Mouse (Mus musculus) spleen, postnatal 10 days (tissue): ENCODE measurements around the gene Itga9.
A peak's percentile ranks its signal among the peaks of the same experiment; 100 is the strongest.

Experiments
- DNase-seq, 2 experiments: peaks; one replicate each; pipeline ENCODE4 v3.0.0; 2021 to 2022; ENCODE audit warnings: low spot score in 2 of 2

Gene Itga9

GRCm38 (mm10) chr9:118606817-118607371 is 404 bp downstream of the Itga9 start:
- DNase-seq: peak; percentile 22 to 28

DNA sequence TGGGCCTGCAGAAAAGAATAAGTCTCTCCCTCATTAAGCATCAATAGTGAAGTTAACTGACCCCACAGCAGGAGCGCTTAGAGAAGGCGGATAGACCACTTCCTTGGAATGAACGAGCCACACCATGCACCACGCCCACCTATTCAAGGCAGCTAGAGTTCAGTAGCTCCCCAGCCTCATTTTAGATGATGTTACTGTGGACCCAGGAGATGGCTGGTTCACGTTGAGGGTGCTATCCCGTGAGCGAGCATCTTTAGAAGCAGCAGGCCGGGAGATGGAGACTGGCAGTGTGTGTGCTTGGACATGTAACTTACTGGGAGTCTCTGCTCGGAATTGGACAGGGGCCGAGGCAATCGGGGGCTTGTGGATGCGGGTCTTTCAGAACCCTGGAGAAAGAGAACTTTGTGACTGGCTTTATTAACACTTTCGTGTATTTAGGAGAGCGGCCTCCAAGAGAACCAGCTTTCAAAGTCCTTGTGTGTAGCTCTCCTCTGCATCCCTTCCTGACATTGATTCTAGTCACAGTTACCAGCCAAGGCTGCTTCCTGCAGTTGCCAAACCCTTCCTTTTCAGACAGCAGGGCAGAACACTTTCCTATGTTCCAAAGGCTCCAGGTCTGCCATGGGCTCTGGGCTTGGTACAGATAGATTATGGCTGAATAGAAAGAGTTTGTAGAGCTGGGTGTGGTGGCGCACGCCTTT is 1.4 kb downstream of the Itga9 start:
- DNase-seq: no peak

GRCm38 (mm10) chr9:118608556-118608955 is 2.1 kb downstream of the Itga9 start:
- DNase-seq: no peak

GRCm38 (mm10) chr9:118610060-118610459 is 3.6 kb downstream of the Itga9 start:
- DNase-seq: peak in 1 of 2 experiments; percentile 36

DNA sequence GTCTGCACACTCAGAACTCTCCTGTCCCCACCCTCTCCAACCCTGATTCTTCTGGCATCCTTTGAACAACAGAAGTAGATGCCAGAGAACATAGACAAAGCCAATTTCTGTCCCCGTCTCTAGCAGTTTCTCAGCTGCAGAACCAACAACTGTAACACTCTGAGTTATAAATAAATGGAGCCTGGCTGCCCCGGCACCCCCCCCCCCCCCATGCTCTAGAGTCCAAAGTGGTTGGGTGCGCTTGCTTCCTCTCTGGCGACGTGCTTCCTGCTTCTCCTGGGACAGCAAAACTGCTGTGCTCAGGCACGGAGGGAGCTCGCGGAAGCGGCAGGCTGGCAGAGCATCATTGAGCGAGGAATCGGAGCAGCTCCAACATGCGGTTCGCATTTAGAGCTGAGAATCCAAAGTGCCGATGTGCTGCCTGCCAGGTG is 4.6 kb downstream of the Itga9 start:
- no peak for DNase-seq

GRCm38 (mm10) chr9:118611958-118612581 is 5.6 kb downstream of the Itga9 start:
- no peak for DNase-seq

DNA sequence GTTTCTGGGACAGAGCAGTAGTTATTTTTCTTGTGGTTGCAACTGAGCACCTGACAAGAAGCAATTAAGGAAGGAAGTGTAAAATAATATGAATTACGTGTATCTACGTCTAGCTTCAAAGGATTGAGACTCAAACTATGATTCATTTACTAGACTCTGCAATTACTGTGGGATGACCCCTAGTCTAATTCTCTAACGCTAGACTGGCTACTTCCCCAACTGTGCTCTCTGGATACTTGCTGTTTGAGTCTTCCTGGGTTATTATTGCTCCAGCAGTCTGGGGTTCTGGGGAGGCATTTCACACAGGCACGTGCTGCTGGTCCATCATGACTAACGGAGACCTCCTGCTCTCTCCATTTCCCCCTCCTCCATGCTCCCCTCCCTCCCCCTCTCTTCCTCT is 10.7 kb downstream of the Itga9 start:
- no peak for DNase-seq

DNA sequence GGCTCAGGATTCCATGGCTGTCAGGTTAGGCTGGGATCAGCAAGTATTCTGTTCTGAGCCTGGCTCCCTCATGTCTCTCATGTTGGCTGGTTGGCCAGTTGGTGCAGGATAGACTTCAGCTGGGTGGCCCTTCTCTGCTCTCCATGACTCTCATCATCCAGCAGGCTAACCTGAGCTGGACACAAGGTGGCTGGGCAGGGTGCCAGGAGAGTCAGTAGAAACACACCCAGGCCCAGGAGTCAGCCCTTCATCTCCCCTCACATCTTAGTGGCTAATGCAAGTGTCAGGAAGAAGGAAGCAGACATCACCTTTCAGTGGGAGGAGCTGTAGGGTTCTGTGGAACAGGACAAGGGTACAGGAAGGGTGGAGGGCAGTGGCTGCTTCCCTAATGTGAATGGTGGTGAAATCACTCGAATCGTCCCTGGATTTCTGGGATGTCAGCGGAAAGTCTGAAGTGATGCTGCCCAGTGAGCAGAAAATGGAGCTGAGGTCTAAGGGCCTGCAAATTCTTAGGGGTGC is 12.3 kb downstream of the Itga9 start:
- DNase-seq: no peak

DNA sequence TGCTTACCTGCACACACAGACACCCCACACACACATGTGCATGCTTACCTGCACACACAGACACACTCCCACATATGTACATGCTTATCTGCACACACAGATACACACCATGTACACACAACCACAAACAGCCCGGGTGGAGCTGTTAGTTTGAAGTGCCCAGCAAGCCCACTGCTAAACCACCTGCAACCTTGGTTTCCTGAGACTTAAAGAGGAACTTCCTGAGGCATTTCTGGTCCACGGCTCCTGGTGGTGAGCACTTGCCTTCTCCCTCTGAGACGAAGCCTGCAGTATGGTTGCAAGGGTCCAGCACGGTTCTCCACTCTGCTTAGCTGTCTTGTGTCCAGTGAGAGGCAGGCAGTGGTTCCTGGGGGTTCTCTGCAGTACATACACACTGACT is 14.3 kb downstream of the Itga9 start:
- no peak for DNase-seq

DNA sequence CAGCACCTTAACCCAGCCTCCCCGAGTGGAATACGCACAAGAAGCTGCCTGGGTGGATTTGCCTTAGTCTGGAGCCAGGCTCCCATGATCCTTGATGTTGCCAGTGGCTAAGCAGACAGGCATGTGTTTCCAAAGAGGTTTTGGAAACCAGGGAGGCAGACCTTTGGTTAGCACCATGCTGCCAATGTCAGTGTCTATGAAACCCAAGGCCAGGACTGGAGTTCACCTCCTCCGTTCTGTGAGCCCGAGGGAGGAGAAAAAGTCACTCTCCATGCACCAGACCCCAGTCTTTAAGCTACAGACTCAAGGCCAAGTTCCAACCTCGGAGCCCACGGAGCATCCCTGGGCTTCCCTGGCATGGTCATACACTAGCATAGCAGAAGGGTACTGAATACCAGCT is 15.2 kb downstream of the Itga9 start:
- no peak for DNase-seq

GRCm38 (mm10) chr9:118622376-118623166 is 16.1 kb downstream of the Itga9 start:
- no peak for DNase-seq

- no peak for DNase-seq
Measured at GRCm38 (mm10) chr9:118623483-118623882, 17.0 kb downstream of the Itga9 start.

DNA sequence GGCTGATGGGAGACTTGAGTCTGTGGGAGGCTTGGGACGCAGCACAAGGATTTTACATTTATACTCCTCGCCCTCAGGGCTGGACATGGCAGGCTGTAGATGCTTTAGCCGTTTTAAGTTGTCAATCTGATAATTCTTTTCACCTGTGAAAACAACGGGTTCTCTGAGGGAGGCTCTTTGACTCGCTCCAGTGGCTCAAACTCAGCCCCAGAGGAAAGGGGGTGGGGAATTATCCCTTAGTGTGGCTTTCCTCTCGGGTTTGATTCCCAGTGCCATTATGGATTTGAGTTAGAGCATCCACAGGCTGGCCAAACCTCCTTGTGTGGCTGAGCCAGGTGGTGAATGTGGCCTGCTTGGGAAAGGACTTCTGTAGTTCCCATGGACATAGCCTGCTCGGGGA is 17.7 kb downstream of the Itga9 start:
- no peak for DNase-seq

GRCm38 (mm10) chr9:118629763-118630379 is 23.4 kb downstream of the Itga9 start:
- no peak for DNase-seq

- no peak for DNase-seq
Measured at GRCm38 (mm10) chr9:118631775-118632757, 25.6 kb downstream of the Itga9 start.

GRCm38 (mm10) chr9:118632758-118633143 is 26.3 kb downstream of the Itga9 start:
- no peak for DNase-seq

DNA sequence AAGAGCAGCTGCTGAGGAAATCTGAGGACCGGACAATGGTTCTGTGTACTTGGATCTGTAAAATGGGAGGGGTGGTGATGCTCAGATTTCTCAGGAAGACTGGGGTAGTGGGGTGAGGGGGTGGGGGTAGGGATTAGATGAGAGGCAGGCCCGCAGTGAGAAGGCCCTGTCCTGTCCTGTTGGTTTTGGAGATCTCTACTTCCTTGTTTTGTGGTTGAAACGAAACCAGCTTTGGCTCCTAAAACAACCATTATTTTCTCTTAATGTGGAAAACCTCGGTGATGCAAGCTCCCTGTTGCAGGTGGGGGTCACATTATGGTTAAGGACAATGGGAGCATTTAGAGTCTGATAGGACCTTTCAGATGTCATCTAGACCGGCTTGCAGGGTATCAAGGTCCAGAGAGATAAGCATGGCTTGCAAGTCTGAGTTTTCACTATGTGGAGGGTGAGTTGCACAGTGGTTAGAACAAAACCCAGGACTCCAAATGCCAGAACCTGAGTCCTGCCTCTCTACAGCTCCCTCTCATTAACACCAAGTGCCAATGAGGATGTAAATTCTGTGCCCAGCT is 32.2 kb downstream of the Itga9 start:
- DNase-seq: no peak

- DNase-seq: no peak
Measured at GRCm38 (mm10) chr9:118645698-118646355, 39.3 kb downstream of the Itga9 start.

- DNase-seq: no peak
Measured at GRCm38 (mm10) chr9:118647495-118647894, 41.0 kb downstream of the Itga9 start.

GRCm38 (mm10) chr9:118650976-118651375 is 44.5 kb downstream of the Itga9 start:
- no peak for DNase-seq
